Mouse (Mus musculus) MEL (cell line): Measurements from ENCODE around the gene Cdk15. TPM values are rescaled to one million over a fixed set of nuclear protein-coding genes. Genes with fewer than 3 reads are reported as not detected.

Experiments
- DNase-seq: peaks from one replicate; pipeline ENCODE4 v3.0.0; 2011; ENCODE audit warnings: low read depth, low spot score
- H3K27ac ChIP-seq: 2 replicates; pipeline ENCODE4 v1.5.1; 2012; ENCODE audit warnings: low read depth, mild to moderate bottlenecking, control low read depth, low read length, moderate library complexity; ENCODE audit not compliant: control insufficient read depth
- H3K27me3 ChIP-seq, 2 experiments: fragments of 150-350 bp in 1 of 2; sonication (generic) in 1 of 2; 2 replicates each; pipeline ENCODE4 v1.6.1; 2012; ENCODE audit warnings: low read length in 2 of 2, mild to moderate bottlenecking in 2 of 2, improper control_type of control experiment in 1 of 2, moderate library complexity in 1 of 2; ENCODE audit not compliant: insufficient read depth in 2 of 2, control insufficient read depth in 1 of 2
- H3K36me3 ChIP-seq, 2 experiments: 2 replicates each; pipeline ENCODE4 v1.6.1; 2012 to 2014; ENCODE audit warnings: low read length in 2 of 2, improper control_type of control experiment in 1 of 2, inconsistent platforms in 1 of 2, mild to moderate bottlenecking in 1 of 2; ENCODE audit not compliant: insufficient read depth in 2 of 2, control insufficient read depth in 1 of 2
- H3K4me1 ChIP-seq, 2 experiments: fragments of 150-350 bp in 1 of 2; sonication (generic) in 1 of 2; 2 replicates each; pipeline ENCODE4 v1.6.1; 2012; ENCODE audit warnings: low read length in 2 of 2, improper control_type of control experiment in 1 of 2, mild to moderate bottlenecking in 1 of 2; ENCODE audit not compliant: insufficient read depth in 2 of 2, control insufficient read depth in 1 of 2
- H3K4me3 ChIP-seq, 2 experiments: fragments of 150-350 bp in 1 of 2; sonication (generic) in 1 of 2; 2 replicates each; pipeline ENCODE4 v1.5.1; 2012; ENCODE audit warnings: low read depth in 2 of 2, low read length in 2 of 2, mild to moderate bottlenecking in 2 of 2, moderate library complexity in 2 of 2, control low read depth in 1 of 2, improper control_type of control experiment in 1 of 2; ENCODE audit not compliant: control insufficient read depth in 1 of 2, insufficient read depth in 1 of 2
- H3K79me2 ChIP-seq: 2 replicates; pipeline ENCODE4 v1.6.1; 2012; ENCODE audit warnings: mild to moderate bottlenecking, low read length, moderate library complexity; ENCODE audit not compliant: control insufficient read depth, poor library complexity, insufficient read depth
- H3K9ac ChIP-seq: 2 replicates; pipeline ENCODE4 v1.6.1; 2012; ENCODE audit warnings: low read depth, mild to moderate bottlenecking, control low read depth, low read length, moderate library complexity; ENCODE audit not compliant: control insufficient read depth, poor library complexity, severe bottlenecking
- H3K9me3 ChIP-seq: fragments of 150-350 bp; sonication (generic); replicated peaks from 2 replicates; pipeline ENCODE4 v1.6.1; 2012; ENCODE audit warnings: mild to moderate bottlenecking, low read length, improper control_type of control experiment, moderate library complexity; ENCODE audit not compliant: insufficient read depth
- CHD1 ChIP-seq: IDR thresholded peaks from 2 replicates; pipeline ENCODE4 v1.6.1; 2012; ENCODE audit warnings: low read depth, mild to moderate bottlenecking, inconsistent platforms, low read length, improper control_type of control experiment
- CHD2 ChIP-seq: IDR thresholded peaks from 2 replicates; pipeline ENCODE4 v1.6.1; 2011; ENCODE audit warnings: low read length, improper control_type of control experiment
- CTCF ChIP-seq, 3 experiments: IDR thresholded peaks in 2 of 3; conservative IDR thresholded peaks in 1 of 3; 2 replicates each; pipeline ENCODE4 v1.5.1; 2011 to 2012; ENCODE audit warnings: low read length in 3 of 3, low read depth in 2 of 3, mild to moderate bottlenecking in 2 of 3, improper control_type of control experiment in 1 of 3, inconsistent platforms in 1 of 3, mixed read lengths in 1 of 3, moderate library complexity in 1 of 3; ENCODE audit not compliant: control insufficient read depth in 1 of 3, insufficient read depth in 1 of 3, poor library complexity in 1 of 3, severe bottlenecking in 1 of 3
- ETS1 ChIP-seq: IDR thresholded peaks from 2 replicates; pipeline ENCODE4 v1.6.1; 2012; ENCODE audit warnings: low read depth, mild to moderate bottlenecking, inconsistent platforms, low read length, improper control_type of control experiment, moderate library complexity
- GATA1 ChIP-seq: IDR thresholded peaks from 2 replicates; pipeline ENCODE4 v1.6.1; 2011; ENCODE audit warnings: low read depth, low read length, improper control_type of control experiment
- JUND ChIP-seq: IDR thresholded peaks from 2 replicates; pipeline ENCODE4 v1.6.1; 2011; ENCODE audit warnings: low read depth, mild to moderate bottlenecking, improper control_type of control experiment, low read length
- KAT2A ChIP-seq: conservative IDR thresholded peaks from 2 replicates; pipeline ENCODE4 v1.6.1; 2012; ENCODE audit warnings: low read depth, low read length, improper control_type of control experiment, inconsistent platforms
- MAX ChIP-seq: IDR thresholded peaks from 2 replicates; pipeline ENCODE4 v1.6.1; 2011; ENCODE audit warnings: low read length, improper control_type of control experiment
- MEF2A ChIP-seq: IDR thresholded peaks from 2 replicates; pipeline ENCODE4 v1.6.1; 2014; ENCODE audit warnings: low read depth, mild to moderate bottlenecking, inconsistent platforms, low read length, improper control_type of control experiment; ENCODE audit not compliant: poor library complexity, insufficient replicate concordance, severe bottlenecking; ENCODE audit errors: extremely low read depth
- MXI1 ChIP-seq: IDR thresholded peaks from 2 replicates; pipeline ENCODE4 v1.6.1; 2011; ENCODE audit warnings: mild to moderate bottlenecking, low read depth, low read length, improper control_type of control experiment
- MYC ChIP-seq: IDR thresholded peaks from 2 replicates; pipeline ENCODE4 v1.6.1; 2011; ENCODE audit warnings: low read depth, mild to moderate bottlenecking, low read length, improper control_type of control experiment, moderate library complexity
- NELFE ChIP-seq: IDR thresholded peaks from 2 replicates; pipeline ENCODE4 v1.6.1; 2011; ENCODE audit warnings: low read depth, low read length, improper control_type of control experiment
- POLR2A ChIP-seq, 2 experiments: IDR thresholded peaks; 2 replicates each; pipeline ENCODE4 v1.6.1; 2011 to 2012; ENCODE audit warnings: low read length in 2 of 2, mild to moderate bottlenecking in 2 of 2, control low read depth in 1 of 2, improper control_type of control experiment in 1 of 2, low read depth in 1 of 2, moderate library complexity in 1 of 2; ENCODE audit not compliant: control insufficient read depth in 1 of 2, insufficient read depth in 1 of 2, poor library complexity in 1 of 2
- POLR2AphosphoS2 ChIP-seq: IDR thresholded peaks from 2 replicates; pipeline ENCODE4 v1.6.1; 2011; ENCODE audit warnings: low read length, improper control_type of control experiment
- POLR2AphosphoS5 ChIP-seq: IDR thresholded peaks from 2 replicates; pipeline ENCODE4 v1.6.1; 2012; ENCODE audit warnings: low read depth, borderline replicate concordance, mild to moderate bottlenecking, inconsistent platforms, low read length, moderate library complexity, mixed read lengths
- RAD21 ChIP-seq: IDR thresholded peaks from 2 replicates; pipeline ENCODE4 v1.6.1; 2011; ENCODE audit warnings: mild to moderate bottlenecking, low read depth, low read length, improper control_type of control experiment
- SIN3A ChIP-seq: IDR thresholded peaks from 2 replicates; pipeline ENCODE4 v1.6.1; 2012; ENCODE audit warnings: low read length, improper control_type of control experiment, inconsistent platforms
- UBTF ChIP-seq: IDR thresholded peaks from 2 replicates; pipeline ENCODE4 v1.6.1; 2012; ENCODE audit warnings: low read depth, mild to moderate bottlenecking, inconsistent platforms, low read length, improper control_type of control experiment, moderate library complexity, borderline replicate concordance; ENCODE audit not compliant: insufficient read depth
- USF1 ChIP-seq: IDR thresholded peaks from 2 replicates; pipeline ENCODE4 v1.6.1; 2014; ENCODE audit warnings: low read depth, mild to moderate bottlenecking, inconsistent platforms, low read length, improper control_type of control experiment, moderate library complexity
- USF2 ChIP-seq, 2 experiments: IDR thresholded peaks; 2 replicates each; pipeline ENCODE4 v1.6.1; 2011 to 2012; ENCODE audit warnings: improper control_type of control experiment in 2 of 2, low read length in 2 of 2, borderline replicate concordance in 1 of 2, inconsistent platforms in 1 of 2, low read depth in 1 of 2, mild to moderate bottlenecking in 1 of 2; ENCODE audit not compliant: insufficient read depth in 1 of 2
- ZKSCAN1 ChIP-seq: IDR thresholded peaks from 2 replicates; pipeline ENCODE4 v1.6.1; 2012; ENCODE audit warnings: low read depth, mild to moderate bottlenecking, inconsistent platforms, low read length, improper control_type of control experiment, moderate library complexity
- ZNF384 ChIP-seq: IDR thresholded peaks from 2 replicates; pipeline ENCODE4 v1.6.1; 2012; ENCODE audit warnings: low read depth, mild to moderate bottlenecking, inconsistent platforms, low read length, improper control_type of control experiment
- polyA plus RNA-seq, 2 experiments: library from polyadenylated mRNA; stranded (reverse) in 1 of 2; unstranded in 1 of 2; fragments of >175 nt in 1 of 2; fragments of >200 nt in 1 of 2; gene quantifications; 2 replicates each; pipeline versions ENCODE4 v1.2.1 to v1.2.4; 2012; ENCODE audit warnings: low replicate concordance in 2 of 2, low read depth in 1 of 2; ENCODE audit not compliant: insufficient read length in 2 of 2, insufficient read depth in 1 of 2, missing spikeins in 1 of 2
- total RNA-seq: library from RNA; depleted of rRNA; stranded (reverse); fragments of 300-350 nt; gene quantifications from 2 replicates; pipeline ENCODE4 v1.2.3, GENCODE M21; 2012

Gene Cdk15
- total and polyA plus RNA-seq, 3 experiments = not detected

- DNase-seq = no peak
- no peak overlapping the region for H3K4me3 ChIP-seq
Measured at GRCm38 (mm10) chr1:59341697-59342096, 85.0 kb downstream of the Cdk15 start.

GRCm38 (mm10) chr1:59342146-59342545 is 85.4 kb downstream of the Cdk15 start:
- TF ChIP-seq ETS1 (no peak), GATA1 (no peak), MXI1 (no peak), UBTF (no peak), POLR2AphosphoS5 (no peak)
- no peak overlapping the region for H3K9ac ChIP-seq
- peaks cover 0 to 1% of the 10 kb centered on the region in 2 experiments; a peak in 1 of 4 replicates for H3K27me3 ChIP-seq
- no peaks in the 10 kb centered on the region for H3K36me3 ChIP-seq
- H3K4me3 ChIP-seq = no peak overlapping the region
- no peak overlapping the region for H3K27ac ChIP-seq
- no peaks in the 10 kb centered on the region for H3K79me2 ChIP-seq
- H3K4me1 ChIP-seq = no peaks in the 10 kb centered on the region
- no peaks in the 10 kb centered on the region for H3K9me3 ChIP-seq
- no peak for DNase-seq

More at GRCm38 (mm10) chr1:59341697-59342096, 85.0 kb downstream of the Cdk15 start:
- Histone ChIP-seq H3K9ac (no peak overlapping the region), H3K36me3 (no peaks in the 10 kb centered on the region), H3K4me1 (no peaks in the 10 kb centered on the region), H3K27me3 (peaks cover 0 to 1% of the 10 kb centered on the region in 2 experiments; a peak in 1 of 4 replicates), H3K79me2 (no peaks in the 10 kb centered on the region), H3K9me3 (no peaks in the 10 kb centered on the region), H3K27ac (no peak overlapping the region)
- TF ChIP-seq RAD21 (no peak), CHD2 (no peak), POLR2AphosphoS2 (no peak)

GRCm38 (mm10) chr1:59352706-59353105 is 96.0 kb downstream of the Cdk15 start:
- Histone ChIP-seq H3K79me2 (no peaks in the 10 kb centered on the region), H3K36me3 (peaks cover 0 to 5% of the 10 kb centered on the region in 2 experiments; a peak in 1 of 4 replicates)
- TF ChIP-seq POLR2AphosphoS2 (no peak), ZKSCAN1 (no peak), USF2 (IDR thresholded peaks at IDR 0.05; ENCODE audit: borderline replicate concordance in 1 of 2, insufficient read depth in 1 of 2, low read depth in 1 of 2, low read length in 2 of 2) (no peak), RAD21 (no peak), ZNF384 (no peak), NELFE (no peak), CHD2 (no peak), CTCF (IDR thresholded peaks at IDR 0.05 in 2 of 3, conservative IDR thresholded peaks at IDR 0.05 in 1 of 3; ENCODE audit: control insufficient read depth in 1 of 3, insufficient read depth in 1 of 3, low read depth in 2 of 3, low read length in 3 of 3, poor library complexity in 1 of 3, severe bottlenecking in 1 of 3) (no peak), MEF2A (no peak), CHD1 (no peak), USF1 (no peak), UBTF (no peak), SIN3A (no peak), KAT2A (no peak), MAX (no peak), JUND (no peak), GATA1 (no peak), MXI1 (no peak), POLR2A (IDR thresholded peaks at IDR 0.05; ENCODE audit: control insufficient read depth in 1 of 2, insufficient read depth in 1 of 2, low read depth in 1 of 2, low read length in 2 of 2, poor library complexity in 1 of 2) (no peak), MYC (no peak)
- TF ChIP-seq, all 39 proteins: peak for 0
- Histone ChIP-seq H3K27me3 (no peaks in the 10 kb centered on the region), H3K27ac (no peak overlapping the region), H3K4me3 (no peak overlapping the region), H3K9me3 (no peaks in the 10 kb centered on the region), H3K9ac (no peak overlapping the region), H3K4me1 (peaks cover 3 to 10% of the 10 kb centered on the region in 2 experiments)
- DNase-seq = no peak
